Mouse (Mus musculus) heart, embryonic 14.5 days (tissue): ENCODE data around the gene Phf20. TPM values are rescaled to one million over a fixed set of nuclear protein-coding genes. Genes with fewer than 3 reads are reported as not detected.

Source experiments
- microRNA-seq: library from miRNA; unstranded; fragments of <30 nt; microRNA quantifications from one replicate; pipeline ENCODE4, GENCODE M21; 2016
- polyA plus RNA-seq: library from polyadenylated mRNA; unstranded; fragments of >200 nt; fragmentation: Nextera tagmentation; extraction: Ambion mirVana; gene quantifications from 2 replicates; pipeline ENCODE4 v1.2.1, GENCODE M21; 2014

The Phf20 gene
- polyA plus RNA-seq, 1 experiment from 2014 or later, result 44.6 TPM

Small RNA genes within 50 kb of the gene (microRNA-seq; reads per million reads assigned to microRNA genes)
- gene Gm22759, result not detected

Other genes with a start within 250 kb of the Phf20 start
- 6.9 and 7.2 TPM in 2 replicates for gene Cep250, start 240.0 kb upstream of the Phf20 start, polyA plus RNA-seq
- gene 6430550D23Rik, start 188.5 kb upstream of the Phf20 start, polyA plus RNA-seq, result 0.47 and 1.7 TPM in 2 replicates
- 169 and 188 TPM in 2 replicates for gene Ergic3, start 188.4 kb upstream of the Phf20 start, polyA plus RNA-seq
- not detected in 2 replicates for gene Fer1l4, start 143.5 kb upstream of the Phf20 start, polyA plus RNA-seq
- 1.8 and 2.3 TPM in 2 replicates for gene Spag4, start 131.3 kb upstream of the Phf20 start, polyA plus RNA-seq
- 21.8 and 22.1 TPM in 2 replicates for gene Cpne1, start 84.5 kb upstream of the Phf20 start, polyA plus RNA-seq
- 20.6 and 21.2 TPM in 2 replicates for gene Rbm12, start 84.5 kb upstream of the Phf20 start, polyA plus RNA-seq
- gene Gm28036, start 69.4 kb upstream of the Phf20 start, polyA plus RNA-seq, result 7.6 and 9.4 TPM in 2 replicates
- 463 and 501 TPM in 2 replicates for gene Romo1, start 52.4 kb upstream of the Phf20 start, polyA plus RNA-seq
- gene Nfs1, start 52.3 kb upstream of the Phf20 start, polyA plus RNA-seq, result 63.8 and 64.8 TPM in 2 replicates
- gene Rbm39, start 16.2 kb upstream of the Phf20 start, polyA plus RNA-seq, result 407 and 423 TPM in 2 replicates
- 3.0 and 3.7 TPM in 2 replicates for gene Cnbd2, start 115.8 kb downstream of the Phf20 start, polyA plus RNA-seq
- 63.5 and 68.9 TPM in 2 replicates for gene Scand1, start 116.2 kb downstream of the Phf20 start, polyA plus RNA-seq
- 1.4 and 1.6 TPM in 2 replicates for gene Epb41l1, start 224.4 kb downstream of the Phf20 start, polyA plus RNA-seq